Mouse (Mus musculus): ENCODE results near the gene Dab1.

DNA sequence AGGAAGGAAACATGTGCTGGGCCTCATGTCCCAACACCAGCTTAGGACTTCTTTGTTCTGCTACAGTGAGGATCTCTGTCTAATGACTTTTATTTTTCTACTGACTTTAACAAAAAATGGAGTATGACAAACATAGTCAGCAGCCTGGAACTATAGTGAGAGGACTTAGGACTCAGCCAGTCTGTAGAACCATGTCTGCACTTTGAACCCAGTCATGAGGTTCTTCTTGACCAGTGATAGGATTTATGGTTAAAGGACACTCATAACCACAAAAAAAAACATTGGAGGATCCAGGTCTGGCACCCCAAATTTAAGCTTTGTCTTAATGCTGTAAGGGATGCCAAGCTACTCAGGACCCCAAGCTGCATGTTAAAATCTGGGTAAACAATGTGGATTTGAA lies 416.9 kb downstream of the Dab1 start:
- TF ChIP-seq POLR2A (IDR thresholded peaks at IDR 0.05; ENCODE audit: extremely low read depth, insufficient read depth, low read length) = no peak
- TF ChIP-seq CTCF (IDR thresholded peaks at IDR 0.05; ENCODE audit: low read depth, low read length) = no peak
